ENCODE assay signal across 10 mouse cellular contexts in genomic region chr6:84976563-84976971, GRCm38 (mm10).
DNase-seq lines count a peak whose midpoint lies in the region; ATAC-seq and TF ChIP-seq lines count a peak whose summit lies in the region.
"Had no signal": no experiment of that assay in that cellular context is flagged by ENCODE, and none has a peak within 500 bp of the region (broad histone marks: within the 10 kb centered on the region; RNA-seq: fewer than 3 reads in every experiment).

No protein-coding gene starts in this region.

- no peak overlapping the region for H3K4me2 ChIP-seq in kidney, embryonic 14.5 days (replicated peaks; ENCODE audit: low read depth, low read length)
- H3K4me2 ChIP-seq in heart, postnatal 0 days (ENCODE audit: low read depth, low read length): peak overlapping the region; percentile 21; the same call in 1 of the 2 replicates
- H3K4me2 ChIP-seq: hindbrain, embryonic 15.5 days; midbrain, embryonic 15.5 days had no signal

- ATAC-seq in kidney, embryonic 14.5 days (ENCODE audit: low FRiP score, low TSS enrichment): no peak
- ATAC-seq in heart, postnatal 0 days (ENCODE audit: insufficient read depth, low read depth): peak; percentile 84
- ATAC-seq: midbrain, embryonic 15.5 days had no signal

- H3K4me1 ChIP-seq in kidney, adult 2 months (ENCODE audit: control insufficient read depth, insufficient read depth, low read length): no peaks in the 10 kb centered on the region
- no peaks in the 10 kb centered on the region for H3K4me1 ChIP-seq in kidney, embryonic 14.5 days (ENCODE audit: control insufficient read depth, insufficient read depth, low read length)
- H3K4me1 ChIP-seq in heart, postnatal 0 days (ENCODE audit: control insufficient read depth, insufficient read depth): peaks cover 9% of the 10 kb centered on the region

- H3K4me3 ChIP-seq in kidney, adult 2 months (ENCODE audit: insufficient read depth, low read depth, low read length): no peak overlapping the region
- no peak overlapping the region for H3K4me3 ChIP-seq in kidney, embryonic 14.5 days (ENCODE audit: low read length)
- H3K4me3 ChIP-seq in heart, postnatal 0 days (ENCODE audit: low read depth, low read length): no peak overlapping the region
- H3K4me3 ChIP-seq: hindbrain, embryonic 15.5 days; midbrain, embryonic 15.5 days had no signal

- WGBS in kidney, adult 2 months: 58% methylated on average over 3 of the region's 3 CpGs
- 37% methylated on average over 3 of the region's 3 CpGs for WGBS in kidney, embryonic 14.5 days
- WGBS in heart, postnatal 0 days: 19% methylated on average over 3 of the region's 3 CpGs

- TF ChIP-seq CTCF in kidney, adult 2 months (conservative IDR thresholded peaks at IDR 0.05; ENCODE audit: insufficient read depth, insufficient read length, low read depth, low read length): no peak
- TF ChIP-seq CTCF in heart, postnatal 0 days (IDR thresholded peaks at IDR 0.05; ENCODE audit: low read depth): no peak

- no peak for TF ChIP-seq POLR2A in kidney, adult 2 months (IDR thresholded peaks at IDR 0.05; ENCODE audit: low read depth, low read length)

- no peak overlapping the region for H3K9ac ChIP-seq in kidney, embryonic 14.5 days (ENCODE audit: low read depth, low read length)
- no peak overlapping the region for H3K9ac ChIP-seq in heart, postnatal 0 days (replicated peaks; ENCODE audit: low read depth, low read length)
- H3K9ac ChIP-seq: hindbrain, embryonic 15.5 days; midbrain, embryonic 15.5 days had no signal

- peak; percentile 4 for DNase-seq in kidney, adult 2 months
- DNase-seq in embryo, embryonic 9.5 days (ENCODE audit: extremely low spot score): peak; percentile 64
- DNase-seq in heart, postnatal 0 days (ENCODE audit: low spot score): peak; percentile 66
- DNase-seq in lung, postnatal 14 days: peak; percentile 23
- no peak for DNase-seq in right cerebral cortex, adult 18-20 months
- DNase-seq in thymus, postnatal 10 days (ENCODE audit: low spot score in 2 of 2): no peak
- DNase-seq in MN1 (ENCODE audit: low spot score): no peak

- no peaks in the 10 kb centered on the region for H3K9me3 ChIP-seq in kidney, embryonic 14.5 days (ENCODE audit: control insufficient read depth, low read length)
- H3K9me3 ChIP-seq in heart, postnatal 0 days (replicated peaks; ENCODE audit: control insufficient read depth, low read length): no peaks in the 10 kb centered on the region
- H3K9me3 ChIP-seq: hindbrain, embryonic 15.5 days; midbrain, embryonic 15.5 days had no signal

- peak; percentile 62; the same call in 1 of the 2 replicates for TF ChIP-seq EP300 in heart, postnatal 0 days (IDR thresholded peaks at IDR 0.05; ENCODE audit: low read depth)

- H3K27ac ChIP-seq in kidney, adult 2 months (ENCODE audit: insufficient read depth, low read depth, low read length): no peak overlapping the region
- no peak overlapping the region for H3K27ac ChIP-seq in kidney, embryonic 14.5 days (ENCODE audit: low read depth, low read length)
- peak overlapping the region; percentile 74 for H3K27ac ChIP-seq in heart, postnatal 0 days (ENCODE audit: low read depth)
- H3K27ac ChIP-seq: hindbrain, embryonic 15.5 days; midbrain, embryonic 15.5 days had no signal

- H3K36me3 ChIP-seq in kidney, adult 2 months (ENCODE audit: control insufficient read depth, insufficient read depth, low read length): no peaks in the 10 kb centered on the region
- H3K36me3 ChIP-seq in kidney, embryonic 14.5 days (ENCODE audit: control insufficient read depth, insufficient read depth, low read length): no peaks in the 10 kb centered on the region
- no peaks in the 10 kb centered on the region for H3K36me3 ChIP-seq in heart, postnatal 0 days (replicated peaks; ENCODE audit: control insufficient read depth, insufficient read depth, low read length)
- H3K36me3 ChIP-seq: hindbrain, embryonic 15.5 days; midbrain, embryonic 15.5 days had no signal

- no peaks in the 10 kb centered on the region for H3K27me3 ChIP-seq in kidney, adult 2 months (replicated peaks; ENCODE audit: control insufficient read depth, insufficient read depth, low read length)
- no peaks in the 10 kb centered on the region for H3K27me3 ChIP-seq in kidney, embryonic 14.5 days (ENCODE audit: control insufficient read depth, insufficient read depth, low read length)
- no peaks in the 10 kb centered on the region for H3K27me3 ChIP-seq in heart, postnatal 0 days (ENCODE audit: control insufficient read depth, insufficient read depth, low read length)
- H3K27me3 ChIP-seq: hindbrain, embryonic 15.5 days; midbrain, embryonic 15.5 days had no signal

Comparison
In these comparisons a context has a peak if more than half of its experiments do, and no peak if none do; other contexts are left out.
1. DNase-seq: peak in kidney, adult 2 months (single experiment), embryo, embryonic 9.5 days (single experiment), heart, postnatal 0 days (single experiment) and lung, postnatal 14 days (single experiment); none in right cerebral cortex, adult 18-20 months (single experiment), thymus, postnatal 10 days (0 of 2) and MN1 (single experiment).